Mouse (Mus musculus): Measurements from ENCODE around the gene Fcgrt. TPM values are rescaled to one million over a fixed set of nuclear protein-coding genes. Genes with fewer than 3 reads are reported as not detected.
"Not testable (repeated sequence)": the region's sequence is repeated elsewhere in the genome, so short reads cannot be mapped to it uniquely, and the experiment has no call there.

Gene Fcgrt
- total RNA-seq (2021), result 10 to 100 TPM; 17.7 to 18.3 TPM

DNA sequence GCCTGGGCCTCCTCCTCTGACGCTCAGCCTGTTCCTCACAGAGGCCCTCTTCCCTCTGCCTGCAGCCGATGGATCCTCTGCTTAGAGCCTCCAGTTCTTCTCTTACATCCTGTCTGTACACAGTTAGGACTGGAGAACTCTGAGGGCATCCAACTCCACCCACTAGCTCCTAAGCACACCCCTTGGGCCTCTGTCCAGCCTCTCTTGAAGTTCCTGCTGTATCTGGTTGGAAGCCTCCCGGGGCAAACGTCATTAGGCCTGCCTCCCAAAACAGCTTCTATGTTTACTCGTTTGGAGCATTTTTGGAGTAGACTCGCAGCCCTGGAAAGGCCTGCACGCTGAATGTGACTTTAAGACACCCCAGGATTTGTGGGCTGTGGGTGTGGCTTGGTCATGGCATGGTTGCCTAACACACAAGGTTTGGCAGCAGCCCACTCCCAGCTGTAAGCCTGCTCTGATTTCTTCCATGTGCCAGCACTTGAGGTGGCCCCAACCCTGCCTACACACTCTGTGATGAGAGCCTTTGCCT lies at the start of gene Fcgrt:
Fcgrt (minus strand) TSS at position 200 of the 529 bp plus-strand sequence.
- intact Hi-C loops (cut with DNase I), result no loop called here
- peak; percentile 75 for DNase-seq

DNA sequence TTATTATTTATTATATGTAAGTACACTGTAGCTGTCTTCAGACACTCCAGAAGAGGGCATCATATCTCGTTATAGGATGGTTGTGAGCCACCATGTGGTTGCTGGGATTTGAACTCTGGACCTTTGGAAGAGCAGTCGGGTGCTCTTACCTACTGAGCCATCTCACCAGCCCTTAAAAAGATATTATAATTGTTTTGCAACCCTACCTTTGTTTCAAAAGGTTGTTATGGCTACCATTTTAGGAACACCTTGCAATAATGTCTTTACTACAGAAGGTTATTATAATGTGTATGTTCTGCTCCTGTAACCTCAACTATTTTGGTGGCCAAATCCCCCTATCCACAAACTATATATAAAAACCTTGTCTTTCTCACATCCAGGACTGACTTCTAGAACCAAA lies 49.4 kb upstream of the Fcgrt start:
- not testable (repeated sequence) for DNase-seq

DNA sequence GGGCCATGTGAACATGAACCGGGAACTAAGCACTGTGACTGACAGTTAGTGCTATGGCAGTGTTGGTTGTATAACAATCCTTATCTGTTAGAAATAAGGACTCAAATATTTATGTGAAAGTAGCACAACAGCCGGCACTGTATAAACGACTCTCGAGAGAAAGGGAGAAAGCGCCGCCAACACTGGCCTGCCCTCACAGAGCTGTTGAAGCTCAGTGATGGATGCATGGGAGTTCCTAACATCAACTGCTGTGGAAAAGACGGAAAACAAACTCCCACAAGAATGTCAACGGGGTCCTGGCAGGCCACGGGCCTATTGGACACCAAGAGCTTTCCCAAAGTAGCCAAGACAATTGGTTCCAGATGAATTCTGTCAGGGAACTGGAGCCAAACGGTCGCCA lies 47.7 kb upstream of the Fcgrt start:
- intact Hi-C loops (cut with DNase I), result no loop called here
- no peak for DNase-seq

More for the DNA sequence above, 49.4 kb upstream of the Fcgrt start:
- intact Hi-C loops (cut with DNase I), result not testable (repeated sequence)

DNA sequence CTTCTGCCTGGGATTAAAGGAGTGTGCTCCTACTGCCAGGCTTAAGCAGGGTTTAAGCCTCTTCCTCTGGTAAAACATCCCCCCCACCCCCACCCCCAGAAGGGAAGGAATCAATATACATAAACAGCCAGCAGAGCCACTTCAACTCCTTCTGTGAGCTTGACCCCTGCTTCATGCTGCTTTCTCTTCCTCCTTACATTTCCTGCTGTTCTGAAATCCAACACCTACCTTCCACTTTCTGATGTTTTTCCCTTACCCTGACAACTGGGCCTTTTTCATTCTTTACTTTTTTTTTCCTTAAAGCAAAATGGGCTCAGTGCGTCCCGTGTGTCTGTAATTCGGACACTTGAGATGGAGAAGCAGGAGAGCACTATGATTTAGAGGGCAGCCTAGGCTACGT lies 46.7 kb upstream of the Fcgrt start:
- DNase-seq, result no peak
- intact Hi-C loops (cut with DNase I), result no loop called here

DNA sequence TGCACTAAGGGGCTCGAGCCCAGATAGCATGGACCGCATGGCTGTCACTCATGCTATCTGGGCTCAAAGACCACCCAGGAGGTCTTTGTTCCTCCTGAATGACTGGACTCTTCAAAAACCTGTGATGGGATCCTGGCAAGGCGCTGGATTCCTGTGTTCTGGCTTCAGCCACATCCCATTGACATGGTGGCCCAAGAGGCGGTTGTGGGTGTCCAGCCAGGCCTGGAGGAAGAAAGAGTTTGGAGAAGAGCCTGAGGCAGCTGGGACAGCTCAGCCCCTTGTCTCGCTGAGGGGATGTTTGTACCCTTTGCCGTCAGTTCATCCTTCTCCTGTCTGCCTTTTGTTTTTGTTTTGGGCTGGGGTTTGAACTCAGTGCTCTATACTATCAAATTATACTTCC lies 45.9 kb upstream of the Fcgrt start:
- intact Hi-C loops (cut with DNase I), result no loop called here
- no peak for DNase-seq

DNA sequence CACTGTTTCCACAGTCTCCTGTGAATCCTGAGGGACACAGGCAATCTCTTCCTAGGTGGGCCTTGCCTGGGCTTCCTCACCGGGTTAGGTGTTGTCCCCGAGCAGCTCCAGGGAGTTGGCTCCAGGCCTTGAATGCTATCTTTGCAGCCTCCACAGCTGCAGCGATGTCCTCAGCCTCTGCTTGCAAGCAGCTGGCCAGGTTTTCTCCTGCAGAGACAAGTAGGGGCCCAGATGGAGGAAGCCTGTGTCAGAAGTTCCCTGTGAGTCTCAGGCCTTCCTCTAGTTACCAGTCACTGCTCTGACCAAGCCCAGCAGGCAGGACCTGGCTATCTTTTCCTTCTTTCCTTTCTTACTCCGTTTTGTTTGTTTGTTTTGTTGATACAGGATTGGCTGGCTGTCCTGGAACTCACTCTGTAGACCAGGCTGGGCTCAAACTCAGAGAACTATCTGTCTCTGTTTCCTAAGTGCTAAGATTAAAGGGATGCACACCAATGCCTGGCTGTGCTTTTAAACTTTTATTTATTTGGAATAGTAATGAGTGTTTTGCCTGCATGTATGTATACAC lies 45.0 kb upstream of the Fcgrt start:
- no peak for DNase-seq
- intact Hi-C loops (cut with DNase I), result no loop called here

DNA sequence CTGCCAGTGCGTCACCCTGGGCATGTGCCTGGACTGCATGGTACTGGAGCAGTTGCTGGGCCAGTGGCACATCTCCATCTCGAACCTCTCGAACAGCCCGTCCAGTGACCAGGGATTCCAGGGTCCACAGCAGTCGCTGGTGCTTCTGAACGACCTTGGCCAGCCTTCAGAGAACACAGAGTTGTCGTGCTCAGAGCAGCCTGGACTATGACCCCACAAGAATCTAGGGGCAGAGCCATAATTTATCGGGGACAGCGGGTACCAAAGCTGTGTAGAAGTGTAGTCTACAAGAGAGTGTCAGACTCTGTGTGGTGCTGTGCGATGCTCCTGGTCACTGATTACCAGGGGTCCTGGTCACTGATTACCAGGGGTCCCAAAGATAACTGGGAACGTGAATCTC lies 44.2 kb upstream of the Fcgrt start:
- no peak for DNase-seq
- intact Hi-C loops (cut with DNase I), result no loop called here

DNA sequence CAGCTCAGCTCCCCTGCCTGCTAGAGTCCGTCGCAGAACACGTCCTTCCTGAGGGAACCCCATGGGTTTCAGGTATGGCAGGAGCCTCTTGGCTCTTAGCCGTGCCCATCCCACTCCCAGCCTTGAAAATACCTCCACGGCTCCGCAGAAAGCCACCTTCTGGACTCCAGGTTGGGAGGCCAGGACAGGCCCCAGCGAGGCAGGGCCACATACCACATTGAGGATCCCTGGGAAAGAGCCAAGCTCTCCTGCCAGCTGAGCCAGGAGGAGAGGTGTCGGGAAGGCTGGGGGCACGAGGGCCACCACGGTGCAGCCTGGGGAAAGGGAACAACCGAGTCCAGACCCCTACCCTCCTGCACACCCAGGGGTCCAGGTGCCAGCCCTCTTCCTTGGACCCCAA lies 43.6 kb upstream of the Fcgrt start:
- intact Hi-C loops (cut with DNase I), result no loop called here
- no peak for DNase-seq

DNA sequence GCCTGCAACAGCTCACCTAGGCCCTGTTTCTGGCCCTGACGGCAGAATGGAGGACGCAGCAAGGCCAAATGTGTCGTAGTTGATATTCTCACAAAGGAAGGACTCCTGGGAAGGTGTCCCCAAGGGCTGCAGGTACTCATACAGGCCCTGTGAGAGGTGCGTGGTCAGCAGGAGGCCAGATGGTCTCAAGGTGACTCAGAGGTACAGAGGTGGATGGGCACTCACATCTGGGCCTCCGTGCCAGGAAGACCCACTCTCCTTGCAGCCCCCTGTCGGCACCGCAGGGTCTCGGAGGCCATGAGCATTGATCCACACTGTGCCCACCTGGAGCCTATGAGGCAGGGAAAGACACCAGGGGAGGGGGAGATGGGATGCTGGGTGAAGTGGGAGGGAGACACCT lies 41.8 kb upstream of the Fcgrt start:
- intact Hi-C loops (cut with DNase I), result no loop called here
- DNase-seq, result no peak

DNA sequence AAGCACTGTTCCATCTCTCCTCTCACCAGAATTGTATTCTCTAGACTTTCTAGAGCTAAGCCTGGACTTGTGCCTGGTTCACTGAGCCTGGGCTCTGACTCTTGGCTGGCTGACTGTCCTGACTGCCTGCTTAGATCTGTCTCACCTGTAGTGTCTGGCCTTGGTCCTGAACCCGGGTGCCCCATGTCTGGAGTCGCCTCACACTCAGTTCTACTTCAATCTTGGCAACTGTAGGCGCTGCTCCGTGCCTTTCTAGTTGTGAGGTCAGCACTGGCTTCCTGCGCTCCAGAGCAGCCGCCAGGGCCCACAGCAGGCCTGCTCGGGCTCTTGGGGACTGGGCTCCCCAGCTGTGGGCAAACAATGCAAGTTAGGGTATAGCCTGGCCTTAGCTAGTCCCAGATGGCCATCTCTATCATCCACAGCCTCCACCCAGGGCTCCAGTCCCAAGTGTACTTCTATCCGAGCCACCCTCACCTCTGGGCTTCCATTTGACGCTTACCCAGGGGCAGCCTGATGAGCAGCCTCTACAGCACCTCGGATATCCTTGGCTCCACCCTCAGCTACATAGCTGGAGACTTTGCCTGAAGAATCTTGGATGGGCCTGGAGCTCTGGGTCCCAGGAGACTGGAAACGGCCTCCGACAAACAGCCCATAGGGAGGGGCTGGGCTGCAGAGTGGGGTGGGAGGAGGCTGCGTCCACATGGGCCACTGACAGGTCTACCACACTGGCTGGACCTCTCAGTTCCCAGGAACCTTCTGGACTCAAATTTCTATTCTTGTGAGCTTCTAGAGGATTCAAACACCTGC lies 40.9 kb upstream of the Fcgrt start:
- no peak for DNase-seq
- intact Hi-C loops (cut with DNase I), result no loop called here

DNA sequence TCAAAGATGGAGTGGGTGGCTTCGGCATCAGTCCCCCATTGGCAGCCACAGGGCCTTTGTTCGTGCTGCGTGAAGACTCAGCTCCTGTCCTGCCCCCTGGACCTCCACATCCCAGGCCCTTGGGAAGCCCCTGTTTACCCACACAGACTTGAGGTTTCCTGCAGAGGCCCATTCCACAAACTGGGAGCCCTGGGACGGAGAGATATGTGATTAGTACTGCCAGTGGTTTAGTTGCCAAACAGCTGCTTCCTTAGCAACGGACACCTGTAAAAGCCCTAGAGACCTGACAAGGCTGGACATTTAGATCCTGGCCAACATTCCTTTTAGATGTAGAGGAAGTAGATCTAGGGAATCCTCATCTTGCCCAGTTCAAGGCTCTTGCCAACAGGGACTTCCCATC lies 38.3 kb upstream of the Fcgrt start:
- intact Hi-C loops (cut with DNase I), result no loop called here
- DNase-seq, result no peak

DNA sequence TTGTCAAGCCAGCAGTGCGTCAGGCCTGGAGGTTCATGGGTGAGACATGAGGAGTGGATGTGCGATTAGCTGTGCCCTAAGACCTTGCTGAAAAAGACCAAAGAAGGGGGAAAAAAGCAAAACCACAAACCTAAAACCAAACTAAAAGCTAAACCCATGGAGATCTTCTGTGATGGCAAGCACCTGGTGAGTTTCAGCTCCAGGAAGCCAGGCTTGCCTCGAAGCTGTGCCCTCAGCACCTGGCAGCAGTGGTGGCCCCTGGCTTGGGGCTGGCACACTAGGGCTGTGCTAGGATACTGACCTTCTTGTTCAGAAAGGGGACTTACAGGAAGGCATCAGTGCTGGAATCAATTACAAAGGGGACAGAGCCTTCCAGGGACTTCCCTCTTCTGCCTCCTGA lies 37.7 kb upstream of the Fcgrt start:
- DNase-seq, result no peak
- intact Hi-C loops (cut with DNase I), result no loop called here

DNA sequence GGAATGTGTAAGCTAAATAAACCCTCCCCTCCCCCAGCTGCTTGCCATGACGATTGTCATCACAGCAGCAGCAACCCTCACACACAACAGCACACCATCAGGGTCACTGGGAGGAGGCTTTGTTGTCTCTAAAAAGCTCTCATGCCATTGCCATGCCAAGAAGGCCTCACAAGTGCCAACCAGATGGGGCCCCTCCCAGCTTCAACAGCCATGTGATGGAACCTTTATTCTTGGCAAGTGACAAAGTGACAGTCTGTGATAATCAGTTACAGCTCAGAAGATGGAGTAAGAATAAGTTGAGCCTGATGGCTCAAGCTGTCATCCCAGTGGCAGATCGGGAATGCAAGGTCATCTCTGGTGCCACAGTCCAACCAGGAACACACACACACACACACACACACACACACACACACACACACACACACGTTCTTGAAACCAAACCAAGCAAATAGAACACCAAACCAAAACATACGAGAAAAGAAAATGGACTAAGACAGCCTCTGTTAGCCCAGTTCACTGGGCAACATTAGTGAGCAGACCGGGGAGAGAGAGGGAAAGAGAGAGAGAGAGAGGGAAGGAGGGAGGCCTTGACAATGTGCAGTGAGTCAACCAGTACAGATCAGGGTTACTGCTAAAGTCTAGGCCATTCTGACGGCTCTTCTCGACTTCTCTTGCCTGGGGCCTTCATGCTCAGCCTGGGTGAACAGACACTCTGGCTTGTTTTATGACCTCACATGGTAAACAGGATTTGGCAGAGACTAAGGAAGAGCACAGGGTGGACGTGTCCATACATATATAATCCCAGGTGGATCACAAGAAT lies 36.5 kb upstream of the Fcgrt start:
- peak; percentile 69 for DNase-seq
- intact Hi-C loops (cut with DNase I), result no loop called here

DNA sequence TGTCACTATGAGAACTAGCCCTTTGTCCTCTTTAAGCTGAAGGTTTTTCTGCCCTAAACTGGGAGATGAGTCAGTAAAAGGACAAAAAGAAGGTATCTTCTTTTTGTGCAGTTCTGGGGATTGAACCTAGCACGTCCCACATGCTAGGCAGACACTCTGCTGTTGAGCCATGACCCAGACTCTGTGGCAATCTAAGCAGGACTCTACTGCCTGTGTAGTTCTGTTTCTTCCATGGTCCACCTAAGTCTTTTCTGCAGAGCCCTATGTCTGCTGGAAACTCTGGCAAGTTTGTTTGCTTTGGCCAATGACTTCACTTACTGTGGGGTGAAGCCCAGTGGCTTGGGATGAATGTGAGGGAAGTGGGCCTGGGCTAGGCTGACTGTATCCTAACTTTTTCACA lies 34.8 kb upstream of the Fcgrt start:
- intact Hi-C loops (cut with DNase I), result no loop called here
- no peak for DNase-seq

DNA sequence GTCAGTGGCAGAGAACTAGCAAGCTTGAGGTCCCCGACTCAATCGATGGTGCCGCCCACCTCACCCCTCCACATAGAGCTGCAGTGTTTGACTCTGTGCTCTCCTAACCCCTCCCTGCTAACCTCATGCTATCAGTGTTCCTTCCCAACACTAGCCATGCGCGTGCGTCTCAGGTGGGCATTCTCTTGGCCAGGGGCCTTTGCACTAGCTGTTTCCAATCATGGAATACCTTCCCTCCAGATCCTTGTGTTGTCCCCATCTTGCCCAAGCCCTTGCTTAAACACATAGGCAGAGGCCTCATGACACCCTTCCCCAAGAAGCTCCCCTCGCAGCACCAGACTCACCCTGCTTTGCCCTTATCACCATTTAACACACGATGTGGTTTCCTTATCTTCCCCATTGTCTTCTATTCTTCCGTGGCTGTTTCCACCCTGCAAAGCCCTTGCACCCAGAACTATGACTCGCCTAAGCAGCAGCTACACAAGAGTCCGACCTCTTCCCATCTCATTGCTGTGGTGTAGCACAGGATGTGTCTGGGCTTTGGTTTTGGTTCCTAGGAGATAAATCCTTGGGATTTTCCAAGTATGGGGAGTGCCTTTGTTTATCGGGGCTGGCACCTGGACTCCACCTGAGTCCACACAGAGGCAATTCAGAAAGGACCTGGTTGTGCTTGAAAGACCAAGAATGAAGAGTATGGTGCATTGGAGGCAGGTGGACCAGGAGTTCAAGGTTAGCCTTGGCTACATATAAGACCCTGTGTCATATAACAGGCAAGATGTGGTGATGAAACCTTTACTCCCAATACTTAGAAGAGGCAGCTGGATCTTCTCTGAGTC lies 33.7 kb upstream of the Fcgrt start:
- intact Hi-C loops (cut with DNase I), result no loop called here
- DNase-seq, result no peak

DNA sequence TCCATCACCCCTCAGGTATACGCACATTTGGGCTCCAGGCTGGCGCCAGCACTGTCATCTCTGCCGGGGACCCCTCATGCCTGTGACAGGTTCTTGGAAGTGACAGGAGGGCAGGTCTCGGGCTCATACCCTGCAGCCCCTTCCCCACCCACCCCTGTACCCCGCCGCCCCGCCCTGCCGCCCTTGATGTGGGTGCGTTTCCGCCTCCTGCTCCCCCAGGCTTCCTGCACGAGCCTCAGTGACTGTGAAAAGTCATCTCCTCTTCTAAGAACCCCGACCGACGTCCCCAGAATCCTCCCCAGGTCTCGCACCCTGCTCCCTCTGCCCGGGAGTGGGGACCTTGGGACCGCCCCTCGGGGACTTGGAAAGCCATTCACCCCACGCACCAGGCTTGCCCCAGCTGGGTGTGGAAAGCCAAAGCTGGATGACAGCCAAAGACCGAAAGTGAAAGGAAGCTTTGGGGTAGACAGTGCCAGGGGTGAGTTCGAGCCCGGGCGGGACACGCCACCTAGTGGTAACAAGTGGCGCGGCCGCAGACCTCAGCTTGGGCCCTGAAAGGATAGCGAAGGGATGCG lies 32.4 kb upstream of the Fcgrt start, which contains the start of the genes Gm45713 and Flt3l:
Gm45713 (minus strand) TSS at position 239 of the 575 bp plus-strand sequence.
Flt3l (minus strand) TSS at position 440 of the 575 bp plus-strand sequence.
- DNase-seq, result peak; percentile 88
- intact Hi-C loops (cut with DNase I), result no loop called here

DNA sequence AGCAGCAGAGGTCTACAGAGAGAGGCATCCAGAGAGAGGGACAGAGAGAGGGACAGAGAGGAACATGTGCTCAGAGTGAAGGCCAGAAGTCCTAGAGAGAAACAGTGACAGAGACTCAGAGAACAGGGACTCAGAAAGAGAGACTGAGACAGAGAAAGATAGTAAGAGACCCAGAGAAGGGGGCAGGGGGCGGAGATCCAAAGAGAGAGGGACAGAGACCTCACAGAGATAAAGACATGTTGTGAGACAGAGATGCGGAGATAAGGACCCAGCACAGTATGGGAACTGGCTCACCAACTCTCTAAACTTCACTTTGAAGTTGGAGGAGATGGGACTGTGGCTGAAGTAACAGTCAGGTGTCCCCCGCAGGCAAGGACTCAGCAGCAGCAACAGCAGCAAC lies 31.7 kb upstream of the Fcgrt start:
- intact Hi-C loops (cut with DNase I), result no loop called here
- no peak for DNase-seq

DNA sequence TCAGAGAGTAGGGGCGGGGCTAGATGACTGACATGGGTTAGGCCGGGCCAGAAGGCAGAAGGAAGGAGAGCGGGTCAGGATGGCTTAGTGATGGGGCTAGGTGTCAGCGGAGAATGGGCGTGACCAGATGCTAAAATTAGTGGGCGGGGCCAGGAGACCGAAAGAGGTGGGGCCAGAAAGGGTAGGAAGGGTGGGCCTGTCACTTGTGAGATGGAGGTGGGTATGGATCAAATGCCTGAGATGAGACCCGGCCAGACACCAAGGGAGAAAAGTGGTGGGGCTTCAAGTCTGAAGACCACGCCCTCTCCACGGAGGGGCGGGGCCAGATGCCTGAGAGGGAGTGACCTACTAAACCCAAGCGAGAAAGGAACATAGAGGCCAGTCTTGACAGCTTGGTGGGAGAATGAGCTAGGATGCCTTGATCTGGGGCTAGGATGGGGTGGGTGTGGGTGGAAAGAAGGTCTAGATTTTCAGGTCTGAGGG lies 30.9 kb upstream of the Fcgrt start:
- intact Hi-C loops (cut with DNase I), result no loop called here
- no peak for DNase-seq

DNA sequence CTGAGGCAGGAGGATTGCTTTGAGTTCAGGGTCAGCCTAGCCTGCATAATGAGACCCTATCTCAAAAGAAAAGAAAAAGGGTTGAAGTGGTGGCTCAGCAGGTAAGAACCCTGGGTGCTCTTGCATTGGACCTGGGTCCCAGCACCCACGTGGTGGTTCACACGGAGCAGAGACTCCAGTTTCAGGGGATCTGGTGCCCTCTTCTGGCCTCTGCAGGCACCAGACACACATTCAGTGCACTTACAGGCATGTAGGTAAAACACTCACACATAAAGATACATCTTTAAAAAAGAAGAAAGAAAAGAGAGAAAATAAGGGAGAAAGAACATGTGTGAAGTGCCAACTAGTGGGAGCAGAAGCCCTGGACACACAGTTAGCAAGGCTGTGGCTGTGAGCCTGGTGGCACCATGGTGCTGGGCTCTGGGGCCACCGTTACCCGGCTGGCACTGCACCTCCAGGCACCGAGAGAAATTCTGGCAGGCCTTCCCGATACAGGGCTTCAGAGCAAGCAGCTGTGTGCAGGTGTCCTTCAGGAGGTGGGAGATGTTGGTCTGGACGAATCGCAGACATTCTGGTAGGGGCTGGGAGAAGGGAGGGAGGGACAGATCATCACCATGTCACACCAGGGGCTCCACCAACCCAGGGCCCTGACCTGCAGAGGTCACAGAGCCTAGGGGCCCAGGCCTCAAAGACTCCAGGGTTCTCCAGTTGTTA lies 30.0 kb upstream of the Fcgrt start:
- intact Hi-C loops (cut with DNase I), result no loop called here

More for the DNA sequence above, 30.0 kb upstream of the Fcgrt start:
- DNase-seq, result no peak

All from left cerebral cortex, postnatal 4 days (tissue).